Comparison of ENCODE assay signal across 23 mouse cellular contexts in genomic region chr16:70920047-70920446, GRCm38 (mm10).
DNase-seq lines count a peak whose midpoint lies in the region; ATAC-seq lines count a peak whose summit lies in the region.
"Had no signal": no experiment of that assay in that cellular context is flagged by ENCODE, and none has a peak within 500 bp of the region (broad histone marks: within the 10 kb centered on the region; RNA-seq: fewer than 3 reads in every experiment).

No protein-coding gene starts in this region.

- H3K9ac ChIP-seq in midbrain, embryonic 12.5 days (replicated peaks) = no peak overlapping the region
- no peak overlapping the region for H3K9ac ChIP-seq in midbrain, embryonic 14.5 days (replicated peaks; ENCODE audit: low read length)
- H3K9ac ChIP-seq in midbrain, embryonic 11.5 days (ENCODE audit: low read length) = no peak overlapping the region
- no peak overlapping the region for H3K9ac ChIP-seq in midbrain, embryonic 15.5 days
- H3K9ac ChIP-seq in liver, embryonic 12.5 days = no peak overlapping the region
- H3K9ac ChIP-seq: embryonic facial prominence, embryonic 13.5 days; embryonic facial prominence, embryonic 15.5 days; forebrain, embryonic 12.5 days had no signal

- H3K36me3 ChIP-seq in midbrain, embryonic 12.5 days = no peaks in the 10 kb centered on the region
- no peaks in the 10 kb centered on the region for H3K36me3 ChIP-seq in midbrain, embryonic 10.5 days
- H3K36me3 ChIP-seq in midbrain, embryonic 14.5 days (ENCODE audit: control insufficient read depth, insufficient read depth, low read length) = no peaks in the 10 kb centered on the region
- H3K36me3 ChIP-seq in midbrain, embryonic 11.5 days (ENCODE audit: control insufficient read depth, insufficient read depth, low read length) = no peaks in the 10 kb centered on the region
- H3K36me3 ChIP-seq in midbrain, embryonic 15.5 days (replicated peaks) = no peaks in the 10 kb centered on the region
- H3K36me3 ChIP-seq in liver, embryonic 12.5 days = no peaks in the 10 kb centered on the region
- H3K36me3 ChIP-seq: embryonic facial prominence, embryonic 13.5 days; embryonic facial prominence, embryonic 15.5 days; forebrain, embryonic 10.5 days; forebrain, embryonic 12.5 days had no signal

- H3K4me1 ChIP-seq in midbrain, embryonic 12.5 days = no peaks in the 10 kb centered on the region
- no peaks in the 10 kb centered on the region for H3K4me1 ChIP-seq in midbrain, embryonic 10.5 days
- no peaks in the 10 kb centered on the region for H3K4me1 ChIP-seq in midbrain, embryonic 14.5 days (ENCODE audit: control insufficient read depth, insufficient read depth, low read length)
- no peaks in the 10 kb centered on the region for H3K4me1 ChIP-seq in midbrain, embryonic 11.5 days (ENCODE audit: control insufficient read depth, insufficient read depth, low read length)
- H3K4me1 ChIP-seq in midbrain, embryonic 15.5 days = no peaks in the 10 kb centered on the region
- H3K4me1 ChIP-seq in liver, embryonic 12.5 days = no peaks in the 10 kb centered on the region
- H3K4me1 ChIP-seq: embryonic facial prominence, embryonic 13.5 days; embryonic facial prominence, embryonic 15.5 days; forebrain, embryonic 10.5 days; forebrain, embryonic 12.5 days had no signal

- no peaks in the 10 kb centered on the region for H3K27me3 ChIP-seq in midbrain, embryonic 12.5 days
- H3K27me3 ChIP-seq in midbrain, embryonic 10.5 days (ENCODE audit: low read depth, poor library complexity, severe bottlenecking) = no peaks in the 10 kb centered on the region
- H3K27me3 ChIP-seq in midbrain, embryonic 14.5 days (ENCODE audit: control insufficient read depth, insufficient read depth, low read length) = no peaks in the 10 kb centered on the region
- no peaks in the 10 kb centered on the region for H3K27me3 ChIP-seq in midbrain, embryonic 11.5 days (ENCODE audit: control insufficient read depth, insufficient read depth, low read length)
- H3K27me3 ChIP-seq in midbrain, embryonic 15.5 days (replicated peaks) = no peaks in the 10 kb centered on the region
- no peaks in the 10 kb centered on the region for H3K27me3 ChIP-seq in liver, embryonic 12.5 days (replicated peaks)
- H3K27me3 ChIP-seq: embryonic facial prominence, embryonic 13.5 days; embryonic facial prominence, embryonic 15.5 days; forebrain, embryonic 12.5 days had no signal

- H3K4me2 ChIP-seq in midbrain, embryonic 12.5 days (replicated peaks) = no peak overlapping the region
- H3K4me2 ChIP-seq in midbrain, embryonic 14.5 days (ENCODE audit: low read length) = no peak overlapping the region
- H3K4me2 ChIP-seq in midbrain, embryonic 11.5 days = no peak overlapping the region
- H3K4me2 ChIP-seq in midbrain, embryonic 15.5 days = no peak overlapping the region
- no peak overlapping the region for H3K4me2 ChIP-seq in liver, embryonic 12.5 days
- H3K4me2 ChIP-seq: embryonic facial prominence, embryonic 13.5 days; embryonic facial prominence, embryonic 15.5 days; forebrain, embryonic 12.5 days had no signal

- DNase-seq in midbrain, embryonic 10.5 days (ENCODE audit: low spot score) = no peak
- DNase-seq in midbrain, embryonic 14.5 days = peak; percentile 47
- DNase-seq in midbrain, embryonic 11.5 days (ENCODE audit: low spot score, missing footprints) = no peak
- DNase-seq in left cerebral cortex, adult 9 months (ENCODE audit: low spot score in 2 of 2) = no peak
- DNase-seq: adrenal gland, adult 2 months; adrenal gland, postnatal 10 days; adrenal gland, postnatal 25 days; cerebellum, adult 11-12 months; cerebellum, adult 2 months; cerebellum, adult 9-10 months; cerebellum, postnatal 10 days; cerebellum, postnatal 25 days; embryo, embryonic 11 days had no signal

- 0 out of 2 replicates have a peak, but pooled peaks have one; percentile 2 for ATAC-seq in midbrain, embryonic 12.5 days (ENCODE audit: low FRiP score, low read depth)
- peak; percentile 69; the same call in 1 of the 2 replicates for ATAC-seq in midbrain, embryonic 14.5 days (ENCODE audit: low FRiP score, low TSS enrichment)
- ATAC-seq in midbrain, embryonic 11.5 days (ENCODE audit: low FRiP score) = no peak
- ATAC-seq in midbrain, embryonic 15.5 days (replicated peaks) = peak; percentile 67
- ATAC-seq in liver, embryonic 12.5 days = no peak
- ATAC-seq: forebrain, embryonic 14.5 days; forebrain, embryonic 16.5 days had no signal

- H3K9me3 ChIP-seq in midbrain, embryonic 12.5 days = no peaks in the 10 kb centered on the region
- H3K9me3 ChIP-seq in midbrain, embryonic 10.5 days (replicated peaks) = no peaks in the 10 kb centered on the region
- H3K9me3 ChIP-seq in midbrain, embryonic 14.5 days (ENCODE audit: control insufficient read depth, low read length) = no peaks in the 10 kb centered on the region
- no peaks in the 10 kb centered on the region for H3K9me3 ChIP-seq in midbrain, embryonic 11.5 days (ENCODE audit: control insufficient read depth, low read length)
- no peaks in the 10 kb centered on the region for H3K9me3 ChIP-seq in midbrain, embryonic 15.5 days
- H3K9me3 ChIP-seq in liver, embryonic 12.5 days (replicated peaks) = no peaks in the 10 kb centered on the region
- H3K9me3 ChIP-seq: embryonic facial prominence, embryonic 13.5 days; embryonic facial prominence, embryonic 15.5 days; forebrain, embryonic 10.5 days; forebrain, embryonic 12.5 days had no signal

- no peak overlapping the region for H3K4me3 ChIP-seq in midbrain, embryonic 12.5 days
- no peak overlapping the region for H3K4me3 ChIP-seq in midbrain, embryonic 10.5 days
- H3K4me3 ChIP-seq in midbrain, embryonic 14.5 days (replicated peaks; ENCODE audit: low read depth, low read length) = no peak overlapping the region
- no peak overlapping the region for H3K4me3 ChIP-seq in midbrain, embryonic 11.5 days (ENCODE audit: low read depth, low read length)
- H3K4me3 ChIP-seq in midbrain, embryonic 15.5 days = no peak overlapping the region
- H3K4me3 ChIP-seq in liver, embryonic 12.5 days = no peak overlapping the region
- H3K4me3 ChIP-seq: embryonic facial prominence, embryonic 13.5 days; embryonic facial prominence, embryonic 15.5 days; erythroblast, embryonic 14.5 days; forebrain, embryonic 10.5 days; forebrain, embryonic 12.5 days had no signal

- no peak overlapping the region for H3K27ac ChIP-seq in midbrain, embryonic 12.5 days (replicated peaks)
- no peak overlapping the region for H3K27ac ChIP-seq in midbrain, embryonic 10.5 days (replicated peaks)
- H3K27ac ChIP-seq in midbrain, embryonic 14.5 days (replicated peaks; ENCODE audit: low read depth, low read length) = no peak overlapping the region
- H3K27ac ChIP-seq in midbrain, embryonic 11.5 days (ENCODE audit: low read depth, low read length) = no peak overlapping the region
- H3K27ac ChIP-seq in midbrain, embryonic 15.5 days = no peak overlapping the region
- no peak overlapping the region for H3K27ac ChIP-seq in liver, embryonic 12.5 days
- H3K27ac ChIP-seq: embryonic facial prominence, embryonic 13.5 days; embryonic facial prominence, embryonic 15.5 days; forebrain, embryonic 10.5 days; forebrain, embryonic 12.5 days had no signal

Comparison
In these comparisons a context has a peak if more than half of its experiments do, and no peak if none do; other contexts are left out.
1. ATAC-seq: peak in midbrain, embryonic 12.5 days (single experiment), midbrain, embryonic 14.5 days (single experiment) and midbrain, embryonic 15.5 days (single experiment); none in midbrain, embryonic 11.5 days (single experiment) and liver, embryonic 12.5 days (single experiment).